Comparison of ENCODE assay signal across 8 mouse cellular contexts in genomic region chr11:60416590-60416962, GRCm38 (mm10). TPM values are rescaled to one million over a fixed set of nuclear protein-coding genes. Genes with fewer than 3 reads are reported as not detected.
A peak's percentile ranks its signal among the peaks of the same experiment; 100 is the strongest.
DNase-seq lines count a peak whose midpoint lies in the region; ATAC-seq and TF ChIP-seq lines count a peak whose summit lies in the region.

No protein-coding gene starts in this region.

- peaks cover 11% of the 10 kb centered on the region; the same call in 1 of the 2 replicates for H3K4me1 ChIP-seq in lung, embryonic 14.5 days (ENCODE audit: insufficient read depth)
- peaks cover 27% of the 10 kb centered on the region for H3K4me1 ChIP-seq in embryonic facial prominence, embryonic 15.5 days
- H3K4me1 ChIP-seq in limb, embryonic 12.5 days (replicated peaks), result peaks cover 38% of the 10 kb centered on the region
- H3K4me1 ChIP-seq in small intestine, adult 2 months (ENCODE audit: control insufficient read depth, insufficient read depth, insufficient read length, low read length), result peaks cover 2% of the 10 kb centered on the region; the same call in 1 of the 2 replicates

- H3K27ac ChIP-seq in lung, embryonic 14.5 days (ENCODE audit: low read depth), result peak overlapping the region; percentile 72
- H3K27ac ChIP-seq in embryonic facial prominence, embryonic 15.5 days (replicated peaks), result peak overlapping the region; percentile 71
- peak overlapping the region; percentile 53; the same call in 1 of the 2 replicates for H3K27ac ChIP-seq in limb, embryonic 12.5 days
- H3K27ac ChIP-seq in small intestine, adult 2 months (ENCODE audit: insufficient read depth, low read depth, low read length), result peak overlapping the region; percentile 31; the same call in 1 of the 2 replicates

- TF ChIP-seq CTCF in lung, embryonic 14.5 days (IDR thresholded peaks at IDR 0.05; ENCODE audit: low read depth), result no peak
- no peak for TF ChIP-seq CTCF in small intestine, adult 2 months (IDR thresholded peaks at IDR 0.05; ENCODE audit: extremely low read depth, insufficient read length, insufficient replicate concordance, low read depth, low read length)

- no peaks in the 10 kb centered on the region for H3K9me3 ChIP-seq in lung, embryonic 14.5 days (ENCODE audit: low read depth, low read length)
- no peaks in the 10 kb centered on the region for H3K9me3 ChIP-seq in embryonic facial prominence, embryonic 15.5 days (replicated peaks)
- H3K9me3 ChIP-seq in limb, embryonic 12.5 days, result no peaks in the 10 kb centered on the region

- no peak for DNase-seq in lung, embryonic 14.5 days
- no peak for DNase-seq in lung, postnatal 10 days
- no peak for DNase-seq in embryo, embryonic 10 days (ENCODE audit: low spot score)
- no peak for DNase-seq in left cerebral cortex, adult 11 months (ENCODE audit: low spot score)
- no peak for DNase-seq in left cerebral cortex, postnatal 25 days (ENCODE audit: low spot score in 2 of 2)

- under 1% methylated on average over 21 of the region's 21 CpGs for WGBS in lung, embryonic 14.5 days
- WGBS in embryonic facial prominence, embryonic 15.5 days, result under 1% methylated on average over 21 of the region's 21 CpGs
- WGBS in limb, embryonic 12.5 days, result under 1% methylated on average over 21 of the region's 21 CpGs
- WGBS in small intestine, adult 2 months, result 1% methylated on average over 21 of the region's 21 CpGs

- ATAC-seq in lung, embryonic 14.5 days (ENCODE audit: insufficient read depth), result peak; percentile 55
- peak; percentile 15; the same call in 1 of the 2 replicates for ATAC-seq in embryonic facial prominence, embryonic 15.5 days (ENCODE audit: insufficient number of reproducible peaks, low FRiP score, low TSS enrichment, low read depth)
- no peak for ATAC-seq in limb, embryonic 12.5 days (ENCODE audit: insufficient number of reproducible peaks, insufficient read depth, low FRiP score, low TSS enrichment, low read depth)

- peak overlapping the region; percentile 74 for H3K4me2 ChIP-seq in lung, embryonic 14.5 days
- H3K4me2 ChIP-seq in embryonic facial prominence, embryonic 15.5 days (replicated peaks), result peak overlapping the region; percentile 71
- H3K4me2 ChIP-seq in limb, embryonic 12.5 days, result peak overlapping the region; percentile 67

- TF ChIP-seq POLR2A in small intestine, adult 2 months (IDR thresholded peaks at IDR 0.05; ENCODE audit: low read depth, low read length), result no peak

- H3K9ac ChIP-seq in lung, embryonic 14.5 days, result peak overlapping the region; percentile 80
- H3K9ac ChIP-seq in embryonic facial prominence, embryonic 15.5 days, result peak overlapping the region; percentile 85
- H3K9ac ChIP-seq in limb, embryonic 12.5 days (replicated peaks), result peak overlapping the region; percentile 79

- intact Hi-C loops in left cerebral cortex, postnatal 25 days (cut with DNase I), result loop anchor here (2.0 to 5.0 kb wide), 2 partner anchors 64 to 309 kb away; partner anchors contain the start of genes Drc3, Rai1 and Tom1l2

- H3K4me3 ChIP-seq in lung, embryonic 14.5 days (ENCODE audit: low read depth, low read length), result peak overlapping the region; percentile 93
- peak overlapping the region; percentile 94 for H3K4me3 ChIP-seq in embryonic facial prominence, embryonic 15.5 days (replicated peaks)
- peak overlapping the region; percentile 91 for H3K4me3 ChIP-seq in limb, embryonic 12.5 days (replicated peaks)
- H3K4me3 ChIP-seq in small intestine, adult 2 months (ENCODE audit: low read depth, low read length), result peak overlapping the region; percentile 78

- H3K36me3 ChIP-seq in lung, embryonic 14.5 days (ENCODE audit: insufficient read depth), result no peaks in the 10 kb centered on the region
- H3K36me3 ChIP-seq in embryonic facial prominence, embryonic 15.5 days, result no peaks in the 10 kb centered on the region
- no peaks in the 10 kb centered on the region for H3K36me3 ChIP-seq in limb, embryonic 12.5 days
- H3K36me3 ChIP-seq in small intestine, adult 2 months (ENCODE audit: control insufficient read depth, insufficient read depth, low read length), result no peaks in the 10 kb centered on the region

- H3K27me3 ChIP-seq in lung, embryonic 14.5 days (ENCODE audit: insufficient read depth, low read length), result no peaks in the 10 kb centered on the region
- no peaks in the 10 kb centered on the region for H3K27me3 ChIP-seq in embryonic facial prominence, embryonic 15.5 days
- no peaks in the 10 kb centered on the region for H3K27me3 ChIP-seq in limb, embryonic 12.5 days
- H3K27me3 ChIP-seq in small intestine, adult 2 months (ENCODE audit: control insufficient read depth, insufficient read depth, low read length), result no peaks in the 10 kb centered on the region

RNA-seq across cellular contexts. Expression of gene Gid4, which starts 0.4 kb away (rescaled TPM):
- polyA plus RNA-seq in lung, embryonic 14.5 days (2014; fragmentation: Nextera tagmentation; extraction: Ambion mirVana), result 26.8 and 27.1 TPM in 2 replicates
- polyA plus RNA-seq in embryonic facial prominence, embryonic 15.5 days (2015; fragmentation: Nextera tagmentation; extraction: Ambion mirVana), result 29.5 and 30.7 TPM in 2 replicates
- 28.0 and 29.3 TPM in 2 replicates for polyA plus RNA-seq in limb, embryonic 12.5 days (2016; fragmentation: Nextera tagmentation; extraction: Ambion mirVana)
- polyA plus RNA-seq in small intestine, adult 2 months (2012; rRNA removed), result 7.6 and 13.8 TPM in 2 replicates
- 10 to 100 TPM; 51.6 to 53.7 TPM for total RNA-seq in left cerebral cortex, postnatal 25 days (2021)

RNA-seq across cellular contexts. Expression of gene Atpaf2, which starts 1.7 kb away (rescaled TPM):
- 47.5 and 50.1 TPM in 2 replicates for polyA plus RNA-seq in lung, embryonic 14.5 days (2014; fragmentation: Nextera tagmentation; extraction: Ambion mirVana)
- polyA plus RNA-seq in embryonic facial prominence, embryonic 15.5 days (2015; fragmentation: Nextera tagmentation; extraction: Ambion mirVana), result 51.6 and 53.6 TPM in 2 replicates
- polyA plus RNA-seq in limb, embryonic 12.5 days (2016; fragmentation: Nextera tagmentation; extraction: Ambion mirVana), result 52.6 and 55.9 TPM in 2 replicates
- polyA plus RNA-seq in small intestine, adult 2 months (2012; rRNA removed), result 11.4 and 29.7 TPM in 2 replicates
- total RNA-seq in left cerebral cortex, postnatal 25 days (2021), result 10 to 100 TPM; 25.0 to 31.8 TPM

RNA-seq across cellular contexts. Expression of gene Drg2, which starts 37.8 kb away (rescaled TPM):
- polyA plus RNA-seq in lung, embryonic 14.5 days (2014; fragmentation: Nextera tagmentation; extraction: Ambion mirVana), result 105 and 109 TPM in 2 replicates
- 100 and 106 TPM in 2 replicates for polyA plus RNA-seq in embryonic facial prominence, embryonic 15.5 days (2015; fragmentation: Nextera tagmentation; extraction: Ambion mirVana)
- 117 and 124 TPM in 2 replicates for polyA plus RNA-seq in limb, embryonic 12.5 days (2016; fragmentation: Nextera tagmentation; extraction: Ambion mirVana)
- polyA plus RNA-seq in small intestine, adult 2 months (2012; rRNA removed), result 18.0 and 31.5 TPM in 2 replicates
- 10 to 100 TPM; 70.8 to 76.6 TPM for total RNA-seq in left cerebral cortex, postnatal 25 days (2021)

RNA-seq across cellular contexts. Expression of gene Myo15, which starts 52.6 kb away (rescaled TPM):
- polyA plus RNA-seq in lung, embryonic 14.5 days (2014; fragmentation: Nextera tagmentation; extraction: Ambion mirVana), result 0.03 and 0.08 TPM in 2 replicates
- 0.38 and 0.43 TPM in 2 replicates for polyA plus RNA-seq in embryonic facial prominence, embryonic 15.5 days (2015; fragmentation: Nextera tagmentation; extraction: Ambion mirVana)
- polyA plus RNA-seq in limb, embryonic 12.5 days (2016; fragmentation: Nextera tagmentation; extraction: Ambion mirVana), result 0.64 TPM in 2 replicates
- 0.04 and 0.05 TPM in 2 replicates for polyA plus RNA-seq in small intestine, adult 2 months (2012; rRNA removed)
- total RNA-seq in left cerebral cortex, postnatal 25 days (2021), result under 1 TPM; 0.07 to 0.09 TPM
